ENCODE assay signal across 8 mouse cellular contexts in genomic region chr1:194624411-194624810, GRCm38 (mm10). TPM values are rescaled to one million over a fixed set of nuclear protein-coding genes. Genes with fewer than 3 reads are reported as not detected.
DNase-seq lines count a peak whose midpoint lies in the region; ATAC-seq and TF ChIP-seq lines count a peak whose summit lies in the region.

No protein-coding gene starts in this region.

- H3K36me3 ChIP-seq in heart, embryonic 14.5 days (ENCODE audit: control insufficient read depth, insufficient read depth, low read length): no peaks in the 10 kb centered on the region
- H3K36me3 ChIP-seq in E14TG2a.4 (ENCODE audit: insufficient read depth, low read length): no peaks in the 10 kb centered on the region

- H3K9me3 ChIP-seq in heart, embryonic 14.5 days (ENCODE audit: control insufficient read depth, low read length): no peaks in the 10 kb centered on the region
- no peaks in the 10 kb centered on the region for H3K9me3 ChIP-seq in E14TG2a.4 (ENCODE audit: low read length)

- 52% methylated on average over 2 of the region's 2 CpGs for WGBS in heart, embryonic 14.5 days

- no peak for DNase-seq in heart, adult 8-10 months (ENCODE audit: low spot score)
- peak; percentile 76 for DNase-seq in embryo, embryonic 10.5 days (ENCODE audit: low spot score)
- DNase-seq in lung, postnatal 36 days: peak; percentile 61
- DNase-seq in left cerebral cortex, adult 11 months (ENCODE audit: low spot score): no peak
- no peak for DNase-seq in kidney, adult 9 months

- no peak overlapping the region for H3K27ac ChIP-seq in heart, embryonic 14.5 days (replicated peaks in 1 of 2; ENCODE audit: control insufficient read depth in 1 of 2, insufficient read depth in 1 of 2, low read depth in 2 of 2, low read length in 2 of 2)

- H3K4me2 ChIP-seq in heart, embryonic 14.5 days (ENCODE audit: low read length): no peak overlapping the region

- TF ChIP-seq CTCF in E14TG2a.4 (conservative IDR thresholded peaks at IDR 0.05; ENCODE audit: low read length): peak; percentile 43

- H3K27me3 ChIP-seq in heart, embryonic 14.5 days (ENCODE audit: control insufficient read depth, insufficient read depth, low read length): no peaks in the 10 kb centered on the region
- H3K27me3 ChIP-seq in E14TG2a.4 (ENCODE audit: insufficient read depth, low read length): peaks cover 33% of the 10 kb centered on the region

- H3K4me1 ChIP-seq in heart, embryonic 14.5 days (ENCODE audit: control insufficient read depth in 2 of 2, insufficient read depth in 2 of 2, low read length in 2 of 2): peaks cover 34 to 82% of the 10 kb centered on the region in 2 experiments
- H3K4me1 ChIP-seq in E14TG2a.4 (replicated peaks; ENCODE audit: low read depth, low read length): peaks cover 25% of the 10 kb centered on the region

- no peak overlapping the region for H3K4me3 ChIP-seq in heart, embryonic 14.5 days (ENCODE audit: control insufficient read depth in 1 of 2, insufficient read depth in 1 of 2, low read depth in 1 of 2, low read length in 2 of 2)
- H3K4me3 ChIP-seq in E14TG2a.4 (replicated peaks; ENCODE audit: low read length): no peak overlapping the region

- no peak for ATAC-seq in heart, embryonic 14.5 days (ENCODE audit: insufficient number of reproducible peaks, insufficient read depth, low FRiP score, low read depth)
- no peak for ATAC-seq in inflammation-experienced regulatory T-cells, adult 6 months

- 0 out of 2 replicates have a peak overlapping the region, but pooled peaks have one; percentile 8 for H3K9ac ChIP-seq in heart, embryonic 14.5 days (ENCODE audit: low read length)

RNA-seq across cellular contexts. Expression of gene Plxna2, which starts 6.4 kb away (rescaled TPM):
- polyA plus RNA-seq in heart, embryonic 14.5 days (2014; fragmentation: Nextera tagmentation; extraction: Ambion mirVana): 6.5 and 6.9 TPM in 2 replicates
- total RNA-seq in heart, adult 8-10 months (2022): 10 to 100 TPM; 18.8 to 28.3 (median 25.5) TPM
- under 1 TPM in 1 of 3 experiments, not detected in 2; 0.15 TPM for polyA plus RNA-seq in inflammation-experienced regulatory T-cells, adult 6 months (2017; shearing (Covaris generic))

Comparison
In these comparisons a context has a peak if more than half of its experiments do, and no peak if none do; other contexts are left out.
1. DNase-seq: peak in embryo, embryonic 10.5 days (single experiment) and lung, postnatal 36 days (single experiment); none in heart, adult 8-10 months (single experiment), left cerebral cortex, adult 11 months (single experiment) and kidney, adult 9 months (single experiment).